ENCODE assay signal across 8 mouse cellular contexts in the genomic region with DNA sequence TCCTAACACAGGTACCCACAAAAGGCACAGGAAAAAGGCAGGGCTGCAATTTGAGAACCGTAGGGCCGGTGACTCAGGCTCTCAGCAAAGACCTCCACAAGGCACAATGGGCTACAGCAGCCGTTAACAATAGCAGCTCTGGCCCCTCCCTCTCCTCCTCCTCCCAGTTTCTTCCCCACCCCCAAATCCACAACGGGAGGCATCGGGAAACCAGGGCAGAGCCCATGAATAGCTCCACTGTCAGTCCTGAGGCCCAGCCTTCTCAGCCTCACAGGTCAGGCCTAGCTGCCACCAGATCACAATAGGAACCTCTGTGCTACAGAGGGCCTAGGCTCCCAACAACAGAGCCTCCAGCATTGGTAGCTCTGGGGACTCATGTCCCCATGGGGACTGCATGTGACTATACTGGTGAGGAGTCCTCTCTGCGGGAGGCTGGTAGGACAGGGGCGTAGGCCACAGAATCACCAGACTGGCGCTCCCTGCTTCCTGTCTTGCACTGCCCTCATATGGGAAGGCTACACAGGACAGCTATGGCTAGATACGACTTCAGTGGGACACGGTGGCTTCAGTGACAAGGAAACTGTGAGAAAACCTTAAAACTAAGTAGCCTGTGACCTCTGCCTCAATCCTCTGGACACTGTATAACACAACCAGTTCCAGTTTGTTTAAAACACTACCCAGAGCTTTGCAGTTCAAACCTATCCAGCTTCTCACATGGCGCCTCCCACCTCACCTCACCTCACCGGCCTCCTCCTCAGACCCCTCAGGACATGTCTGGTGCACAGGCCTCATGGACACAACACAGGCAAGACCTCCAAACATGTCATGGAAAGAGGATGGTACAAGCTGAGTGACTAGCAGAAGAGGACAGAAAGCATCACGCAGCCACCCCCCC. TPM values are rescaled to one million over a fixed set of nuclear protein-coding genes. Genes with fewer than 3 reads are reported as not detected.
DNase-seq lines count a peak whose midpoint lies in the region; ATAC-seq and TF ChIP-seq lines count a peak whose summit lies in the region.

No protein-coding gene starts in this region.

- no peak for TF ChIP-seq POLR2A in small intestine, adult 2 months (IDR thresholded peaks at IDR 0.05; ENCODE audit: low read depth, low read length)

- 13% methylated on average over 13 of the region's 13 CpGs for WGBS in forebrain, embryonic 10.5 days
- 16% methylated on average over 12 of the region's 13 CpGs for WGBS in macrophage (ENCODE audit: missing documents)
- WGBS in small intestine, adult 2 months, result 40% methylated on average over 13 of the region's 13 CpGs

- peak; percentile 86 for DNase-seq in forebrain, embryonic 10.5 days (ENCODE audit: extremely low spot score, low spot score)
- peak; percentile 27 to 44 for DNase-seq in layer of hippocampus, postnatal 25 days (ENCODE audit: extremely low spot score in 1 of 2, low spot score in 1 of 2)
- no peak for DNase-seq in gastrocnemius, postnatal 10 days

- peak overlapping the region; percentile 97 for H3K27ac ChIP-seq in forebrain, embryonic 10.5 days
- H3K27ac ChIP-seq in macrophage, result peak overlapping the region; percentile 91
- H3K27ac ChIP-seq in small intestine, adult 2 months (ENCODE audit: insufficient read depth, low read depth, low read length), result peak overlapping the region; percentile 23

- H3K79me2 ChIP-seq in macrophage (ENCODE audit: inconsistent target), result peaks cover 91% of the 10 kb centered on the region

- peak; percentile 50 for ATAC-seq in activated CD4-positive, CD25-positive, alpha-beta regulatory T cell, adult 4 months
- peak; percentile 29 to 30 for ATAC-seq in hematopoietic stem cell, adult 5-6 weeks (replicated peaks in 1 of 2; ENCODE audit: insufficient read depth in 1 of 2, low FRiP score in 2 of 2, low TSS enrichment in 1 of 2, low read depth in 1 of 2, poor library complexity in 2 of 2, severe bottlenecking in 2 of 2)

- TF ChIP-seq CTCF in E14TG2a.4 (conservative IDR thresholded peaks at IDR 0.05; ENCODE audit: low read length), result no peak
- no peak for TF ChIP-seq CTCF in small intestine, adult 2 months (IDR thresholded peaks at IDR 0.05; ENCODE audit: extremely low read depth, insufficient read length, insufficient replicate concordance, low read depth, low read length)

- H3K4me3 ChIP-seq in E14TG2a.4 (replicated peaks; ENCODE audit: low read length) (peak overlapping the region; percentile 73), macrophage (ENCODE audit: inconsistent target) (no peak overlapping the region)
- peak overlapping the region; percentile 42 for H3K4me3 ChIP-seq in forebrain, embryonic 10.5 days
- no peak overlapping the region for H3K4me3 ChIP-seq in small intestine, adult 2 months (ENCODE audit: low read depth, low read length)

- H3K36me3 ChIP-seq in E14TG2a.4 (ENCODE audit: insufficient read depth, low read length) (no peaks in the 10 kb centered on the region), macrophage (ENCODE audit: inconsistent target) (no peaks in the 10 kb centered on the region)
- peaks cover 11% of the 10 kb centered on the region for H3K36me3 ChIP-seq in forebrain, embryonic 10.5 days (replicated peaks)
- H3K36me3 ChIP-seq in small intestine, adult 2 months (ENCODE audit: control insufficient read depth, insufficient read depth, low read length), result no peaks in the 10 kb centered on the region

- peaks cover 89% of the 10 kb centered on the region for H3K4me1 ChIP-seq in E14TG2a.4 (replicated peaks; ENCODE audit: low read depth, low read length)
- peaks cover 90% of the 10 kb centered on the region for H3K4me1 ChIP-seq in forebrain, embryonic 10.5 days
- H3K4me1 ChIP-seq in small intestine, adult 2 months (ENCODE audit: control insufficient read depth, insufficient read depth, insufficient read length, low read length), result peaks cover 53% of the 10 kb centered on the region

- no peaks in the 10 kb centered on the region for H3K27me3 ChIP-seq in E14TG2a.4 (ENCODE audit: insufficient read depth, low read length)
- no peaks in the 10 kb centered on the region for H3K27me3 ChIP-seq in forebrain, embryonic 10.5 days (ENCODE audit: poor library complexity, severe bottlenecking)
- no peaks in the 10 kb centered on the region for H3K27me3 ChIP-seq in small intestine, adult 2 months (ENCODE audit: control insufficient read depth, insufficient read depth, low read length)

- no peaks in the 10 kb centered on the region for H3K9me3 ChIP-seq in E14TG2a.4 (ENCODE audit: low read length)
- no peaks in the 10 kb centered on the region for H3K9me3 ChIP-seq in forebrain, embryonic 10.5 days

RNA-seq across cellular contexts. Expression of a gene that starts 10.1 kb away (rescaled TPM):
- polyA plus RNA-seq in activated CD4-positive, CD25-positive, alpha-beta regulatory T cell, adult 4 months (2017; shearing (Covaris generic)), result 10 to 100 TPM; 56.8 to 58.3 TPM
- polyA plus RNA-seq in forebrain, embryonic 10.5 days (2016; fragmentation: Nextera tagmentation; extraction: Ambion mirVana), result 89.3 and 93.9 TPM in 2 replicates
- 57.2 and 76.9 TPM in 2 replicates for total RNA-seq in hematopoietic stem cell, adult 5-6 weeks (2017)
- 10 to 100 TPM; 40.9 to 41.0 TPM for total RNA-seq in layer of hippocampus, postnatal 25 days (2021)
- 10 to 100 TPM; 13.5 to 89.6 (median 60.6) TPM for total RNA-seq in macrophage (2018; cell fraction: chromatin; rRNA removed)
- 10 to 100 TPM; 26.7 to 98.5 (median 51.9) TPM for total RNA-seq in macrophage (2018; cell fraction: cytosol; rRNA removed)
- 100 to 1,000 TPM in 4 of 26 experiments, 10 to 100 TPM in 22; 29.7 to 119 (median 77.9) TPM for total RNA-seq in macrophage (2018; cell fraction: nucleus; rRNA removed)
- polyA plus RNA-seq in macrophage (2018), result 51.5 to 93.5 TPM (median 73.8 TPM) in 3 replicates
- 18.4 and 38.2 TPM in 2 replicates for polyA plus RNA-seq in small intestine, adult 2 months (2012; rRNA removed)
- 10 to 100 TPM; 17.2 to 19.1 TPM for total RNA-seq in gastrocnemius, postnatal 10 days (2021)

RNA-seq across cellular contexts. Expression of a gene that starts 57.1 kb away (rescaled TPM):
- 1 to 10 TPM; 8.5 to 9.2 TPM for polyA plus RNA-seq in activated CD4-positive, CD25-positive, alpha-beta regulatory T cell, adult 4 months (2017; shearing (Covaris generic))
- 49.4 and 50.5 TPM in 2 replicates for polyA plus RNA-seq in forebrain, embryonic 10.5 days (2016; fragmentation: Nextera tagmentation; extraction: Ambion mirVana)
- 37.0 and 46.1 TPM in 2 replicates for total RNA-seq in hematopoietic stem cell, adult 5-6 weeks (2017)
- total RNA-seq in layer of hippocampus, postnatal 25 days (2021), result 100 to 1,000 TPM; 160 to 181 TPM
- total RNA-seq in macrophage (2018; cell fraction: chromatin; rRNA removed), result 10 to 100 TPM in 2 of 26 experiments, 1 to 10 TPM in 24; 1.2 to 11.1 (median 3.7) TPM
- 10 to 100 TPM; 12.5 to 33.7 (median 20.3) TPM for total RNA-seq in macrophage (2018; cell fraction: cytosol; rRNA removed)
- total RNA-seq in macrophage (2018; cell fraction: nucleus; rRNA removed), result 10 to 100 TPM in 15 of 26 experiments, 1 to 10 TPM in 11; 5.6 to 22.4 (median 11.0) TPM
- 20.9 to 32.3 TPM (median 29.6 TPM) in 3 replicates for polyA plus RNA-seq in macrophage (2018)
- polyA plus RNA-seq in small intestine, adult 2 months (2012; rRNA removed), result 16.7 and 29.9 TPM in 2 replicates
- total RNA-seq in gastrocnemius, postnatal 10 days (2021), result 10 to 100 TPM in 1 of 2 experiments, 1 to 10 TPM in 1; 7.2 to 11.0 TPM

Comparison
In these comparisons a context has a peak if more than half of its experiments do, and no peak if none do; other contexts are left out.
1. H3K4me3 ChIP-seq: peak in E14TG2a.4 (single experiment) and forebrain, embryonic 10.5 days (single experiment); none in macrophage (single experiment) and small intestine, adult 2 months (single experiment).
2. H3K27ac ChIP-seq: peak in every context shown above with its lines; median percentile 97 in forebrain, embryonic 10.5 days; 91 in macrophage; 23 in small intestine, adult 2 months.